Mouse (Mus musculus) intestine, embryonic 16.5 days (tissue): ENCODE measurements around the gene Qdpr. TPM values are rescaled to one million over a fixed set of nuclear protein-coding genes. Genes with fewer than 3 reads are reported as not detected.
A peak's percentile ranks its signal among the peaks of the same experiment; 100 is the strongest.

Experiments
- ATAC-seq: fragments of 200-750 bp; cut with Nextera tagmentation; 2 replicates; pipeline ENCODE4 v1.8.0; 2017; ENCODE audit warnings: moderate TSS enrichment, moderate library complexity
- H3K27ac ChIP-seq: fragments of 300-500 bp; sonication (generic); 2 replicates; pipeline ENCODE4 v1.5.1; 2014; ENCODE audit warnings: mild to moderate bottlenecking, low read length
- H3K27me3 ChIP-seq: fragments of 300-500 bp; sonication (generic); replicated peaks from 2 replicates; pipeline ENCODE4 v1.6.1; 2014; ENCODE audit warnings: low read length, control low read depth, mixed read lengths; ENCODE audit not compliant: control insufficient read depth, insufficient read depth
- H3K36me3 ChIP-seq: fragments of 300-500 bp; sonication (generic); 2 replicates; pipeline ENCODE4 v1.6.1; 2014; ENCODE audit warnings: low read length, control low read depth; ENCODE audit not compliant: control insufficient read depth, insufficient read depth
- H3K4me1 ChIP-seq: fragments of 300-500 bp; sonication (generic); 2 replicates; pipeline ENCODE4 v1.6.1; 2014; ENCODE audit warnings: low read length, control low read depth, mixed read lengths; ENCODE audit not compliant: control insufficient read depth, insufficient read depth
- H3K4me2 ChIP-seq: fragments of 300-500 bp; sonication (generic); 2 replicates; pipeline ENCODE4 v1.6.1; 2014; ENCODE audit warnings: low read depth, low read length, control low read depth
- H3K4me3 ChIP-seq: fragments of 300-500 bp; sonication (generic); 2 replicates; pipeline ENCODE4 v1.5.1; 2014; ENCODE audit warnings: mild to moderate bottlenecking, low read length
- H3K9ac ChIP-seq: fragments of 300-500 bp; sonication (generic); 2 replicates; pipeline ENCODE4 v1.6.1; 2014; ENCODE audit warnings: low read depth, low read length
- H3K9me3 ChIP-seq: fragments of 300-500 bp; sonication (generic); 2 replicates; pipeline ENCODE4 v1.6.1; 2016; ENCODE audit warnings: low read length, control low read depth; ENCODE audit not compliant: control insufficient read depth
- WGBS: fragments of 180-500 bp; shearing (Covaris S2); extraction: QIAGEN DNeasy Blood & Tissue Kit; methylation state at CpG from one replicate; pipeline ENCODE4 v1.1.7; 2014; 5-methylcytosine and 5-hydroxymethylcytosine counted together
- polyA plus RNA-seq: library from polyadenylated mRNA; unstranded; fragments of >200 nt; fragmentation: Nextera tagmentation; extraction: Ambion mirVana; gene quantifications from 2 replicates; pipeline ENCODE4 v1.2.1, GENCODE M21; 2015

The Qdpr gene
- polyA plus RNA-seq, 1 experiment from 2014 or later, result 359 TPM

GRCm38 (mm10) chr5:45473521-45473920 lies 23.5 kb upstream of the Qdpr start:
- Histone ChIP-seq H3K4me1 (no peaks in the 10 kb centered on the region), H3K9me3 (no peaks in the 10 kb centered on the region), H3K4me3 (no peak overlapping the region), H3K27me3 (no peaks in the 10 kb centered on the region), H3K36me3 (no peaks in the 10 kb centered on the region), H3K4me2 (no peak overlapping the region), H3K27ac (no peak overlapping the region), H3K9ac (no peak overlapping the region)
- ATAC-seq, result no peak
- 88% methylated on average over 1 of the region's 1 CpGs for WGBS

- no peaks in the 10 kb centered on the region for H3K36me3 ChIP-seq
- no peaks in the 10 kb centered on the region for H3K4me1 ChIP-seq
- no peaks in the 10 kb centered on the region for H3K27me3 ChIP-seq
- H3K4me3 ChIP-seq, result no peak overlapping the region
- no peak overlapping the region for H3K9ac ChIP-seq
- 35% methylated on average over 7 of the region's 7 CpGs for WGBS
- no peaks in the 10 kb centered on the region for H3K9me3 ChIP-seq
- H3K27ac ChIP-seq, result no peak overlapping the region
- no peak overlapping the region for H3K4me2 ChIP-seq
- ATAC-seq, result no peak
Measured at GRCm38 (mm10) chr5:45472880-45473450, 22.9 kb upstream of the Qdpr start.

- ATAC-seq, result no peak
- WGBS, result 34% methylated on average over 9 of the region's 9 CpGs
Measured at GRCm38 (mm10) chr5:45454456-45454855, 4.4 kb upstream of the Qdpr start.

GRCm38 (mm10) chr5:45453451-45453850 lies 3.4 kb upstream of the Qdpr start, which contains the start of gene Clrn2:
Gene Clrn2, plus strand, starts transcription at chr5:45453751.
- H3K4me2 ChIP-seq, result no peak within 1 kb of the TSS
- H3K27ac ChIP-seq, result no peak within 1 kb of the TSS
- no peaks in the 10 kb centered on the region for H3K9me3 ChIP-seq
- H3K36me3 ChIP-seq, result no peaks in the 10 kb centered on the region
- 69% methylated on average over 6 of the region's 6 CpGs for WGBS
- ATAC-seq, result no peak
- no peaks in the 10 kb centered on the region for H3K27me3 ChIP-seq
- no peak within 1 kb of the TSS for H3K9ac ChIP-seq
- H3K4me1 ChIP-seq, result peaks cover 8% of the 10 kb centered on the region
- no peak within 1 kb of the TSS for H3K4me3 ChIP-seq

More at GRCm38 (mm10) chr5:45454456-45454855, 4.4 kb upstream of the Qdpr start:
- no peak overlapping the region for H3K9ac ChIP-seq
- H3K4me1 ChIP-seq, result no peaks in the 10 kb centered on the region
- H3K4me2 ChIP-seq, result no peak overlapping the region
- H3K27me3 ChIP-seq, result no peaks in the 10 kb centered on the region
- H3K27ac ChIP-seq, result no peak overlapping the region
- no peaks in the 10 kb centered on the region for H3K9me3 ChIP-seq
- no peaks in the 10 kb centered on the region for H3K36me3 ChIP-seq
- H3K4me3 ChIP-seq, result no peak overlapping the region

- H3K9me3 ChIP-seq, result no peaks in the 10 kb centered on the region
- peak overlapping the region; percentile 65 for H3K4me3 ChIP-seq
- H3K27ac ChIP-seq, result peak overlapping the region; percentile 91; the same call in 1 of the 2 replicates
- H3K27me3 ChIP-seq, result no peaks in the 10 kb centered on the region
- ATAC-seq, result no peak
- peaks cover 3% of the 10 kb centered on the region; the same call in 1 of the 2 replicates for H3K36me3 ChIP-seq
- H3K4me2 ChIP-seq, result peak overlapping the region; percentile 84
- 3% methylated on average over 8 of the region's 8 CpGs for WGBS
- peak overlapping the region; percentile 78 for H3K9ac ChIP-seq
- H3K4me1 ChIP-seq, result peaks cover 11% of the 10 kb centered on the region
Measured at GRCm38 (mm10) chr5:45449206-45449605, 830 bp downstream of the Qdpr start.

DNA sequence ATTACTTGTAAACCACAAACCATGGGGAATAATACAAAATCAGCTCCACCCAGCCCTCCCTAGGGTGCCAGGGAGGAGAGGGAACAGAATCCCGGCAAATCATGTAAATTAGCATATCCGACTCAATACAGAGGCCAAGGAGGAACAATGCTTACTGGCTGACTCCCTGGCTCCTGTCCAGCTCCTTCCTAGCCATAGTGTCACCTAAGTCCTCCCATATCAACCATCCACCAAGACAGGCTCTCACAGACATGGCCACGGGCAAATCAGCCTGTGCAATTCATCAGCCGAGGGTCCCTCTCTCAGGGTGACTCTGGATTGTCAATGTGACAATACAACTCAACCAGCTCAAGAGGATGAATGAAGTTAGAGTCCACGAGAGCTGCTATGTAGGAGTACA lies 1.4 kb downstream of the Qdpr start:
- H3K4me1 ChIP-seq, result peaks cover 11% of the 10 kb centered on the region
- H3K4me3 ChIP-seq, result peak overlapping the region; percentile 65
- H3K4me2 ChIP-seq, result peak overlapping the region; percentile 84
- H3K27ac ChIP-seq, result no peak overlapping the region; the same call in 1 of the 2 replicates
- no peak for ATAC-seq
- no peaks in the 10 kb centered on the region for H3K9me3 ChIP-seq
- peaks cover 5% of the 10 kb centered on the region; the same call in 1 of the 2 replicates for H3K36me3 ChIP-seq
- peak overlapping the region; percentile 78 for H3K9ac ChIP-seq
- no peaks in the 10 kb centered on the region for H3K27me3 ChIP-seq
- 51% methylated on average over 5 of the region's 5 CpGs for WGBS

DNA sequence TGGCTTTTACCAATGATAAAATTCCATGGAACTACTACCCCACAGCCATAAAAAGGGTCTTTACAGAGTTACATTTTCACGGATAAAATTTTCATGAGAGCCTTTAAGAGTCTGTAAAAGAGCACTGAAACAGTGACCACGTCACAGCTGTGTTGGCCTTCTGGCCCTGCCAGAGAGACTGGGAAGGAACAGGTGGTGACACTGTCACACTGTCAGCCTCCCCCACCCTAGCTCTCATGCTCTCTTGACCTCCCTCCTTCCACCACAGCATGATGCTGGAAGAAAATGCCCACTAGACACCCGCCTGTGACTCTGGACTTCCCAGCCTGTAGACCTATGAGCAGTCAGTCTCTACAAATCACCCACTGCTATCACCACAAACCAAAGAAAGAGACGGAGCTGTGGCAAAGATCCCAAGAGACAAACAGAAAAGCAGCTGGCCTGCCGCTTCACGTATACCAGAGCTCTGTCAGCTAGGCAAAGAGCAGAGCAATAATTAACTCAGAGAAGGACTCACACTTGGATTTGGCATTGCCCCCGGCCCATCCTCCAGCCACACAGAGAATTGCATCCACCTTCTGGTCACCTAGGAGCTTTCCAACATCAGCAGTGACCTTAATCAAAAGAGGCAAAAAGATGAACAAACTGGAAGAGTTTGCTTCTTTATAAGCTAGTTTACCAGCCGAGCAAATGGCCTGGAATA lies 5.8 kb downstream of the Qdpr start:
- Histone ChIP-seq H3K9ac (no peak overlapping the region), H3K4me3 (no peak overlapping the region), H3K9me3 (no peaks in the 10 kb centered on the region), H3K4me1 (peaks cover 11% of the 10 kb centered on the region), H3K27ac (no peak overlapping the region), H3K36me3 (peaks cover 5% of the 10 kb centered on the region; the same call in 1 of the 2 replicates), H3K27me3 (no peaks in the 10 kb centered on the region), H3K4me2 (no peak overlapping the region)
- no peak for ATAC-seq
- 83% methylated on average over 8 of the region's 8 CpGs for WGBS

DNA sequence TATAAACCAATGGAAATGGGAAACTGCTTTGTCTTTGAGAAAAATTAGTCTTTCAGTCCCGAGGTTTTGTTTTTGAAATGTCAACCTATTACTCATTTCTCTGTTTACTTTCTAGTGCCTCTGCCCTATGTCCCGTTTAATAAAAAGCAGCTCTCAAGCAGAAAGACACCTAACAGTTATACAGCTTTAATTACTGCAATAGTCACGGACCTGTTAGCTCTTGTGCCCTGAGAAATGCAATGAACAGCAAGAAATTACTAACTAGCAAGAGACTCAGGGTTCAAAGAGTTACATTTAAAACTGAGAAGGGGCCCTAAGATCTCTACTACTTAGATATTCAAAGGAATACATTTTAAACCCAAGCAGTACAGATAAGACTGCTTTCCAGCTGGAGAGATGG lies 8.3 kb downstream of the Qdpr start:
- no peaks in the 10 kb centered on the region for H3K27me3 ChIP-seq
- no peak overlapping the region for H3K4me3 ChIP-seq
- H3K4me2 ChIP-seq, result no peak overlapping the region
- H3K27ac ChIP-seq, result peak overlapping the region; percentile 67
- 0 out of 2 replicates have a peak, but pooled peaks cover 5% of the 10 kb centered on the region for H3K4me1 ChIP-seq
- 49% methylated on average over 3 of the region's 3 CpGs for WGBS
- peak; percentile 64 for ATAC-seq
- H3K9ac ChIP-seq, result no peak overlapping the region
- no peaks in the 10 kb centered on the region for H3K9me3 ChIP-seq
- H3K36me3 ChIP-seq, result peaks cover 5% of the 10 kb centered on the region; the same call in 1 of the 2 replicates

DNA sequence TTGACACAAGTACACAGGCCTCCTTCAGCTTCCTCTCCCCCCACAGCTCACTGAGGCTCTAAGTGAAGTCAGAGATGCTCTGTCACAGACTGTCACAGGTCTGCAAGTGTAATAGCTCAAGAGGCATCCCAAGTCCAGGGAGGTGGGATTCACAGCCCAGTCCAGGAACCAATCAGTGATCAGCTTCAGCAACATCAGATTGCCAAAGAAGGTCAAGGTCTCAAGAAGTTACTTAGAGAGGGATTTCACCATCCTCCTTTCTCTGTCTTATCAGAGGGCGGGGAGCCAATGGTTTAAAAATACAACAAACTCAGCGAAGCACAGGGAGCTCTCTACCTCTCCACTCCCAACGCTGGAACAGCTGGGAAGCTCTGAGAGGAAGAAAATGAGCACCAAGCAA lies 8.9 kb downstream of the Qdpr start:
- H3K4me2 ChIP-seq, result no peak overlapping the region
- H3K9me3 ChIP-seq, result no peaks in the 10 kb centered on the region
- no peak overlapping the region for H3K9ac ChIP-seq
- H3K4me1 ChIP-seq, result 0 out of 2 replicates have a peak, but pooled peaks cover 8% of the 10 kb centered on the region
- no peak overlapping the region for H3K4me3 ChIP-seq
- H3K27me3 ChIP-seq, result no peaks in the 10 kb centered on the region
- peak; percentile 57 for ATAC-seq
- peaks cover 5% of the 10 kb centered on the region; the same call in 1 of the 2 replicates for H3K36me3 ChIP-seq
- peak overlapping the region; percentile 67 for H3K27ac ChIP-seq
- 59% methylated on average over 3 of the region's 3 CpGs for WGBS
